Mouse (Mus musculus): ENCODE measurements at regions not wholly inside any gene's neighbourhood (a gene's known extent, or its start where the extent isn't known, plus 50 kb on each side); places are given as distances from the start of the nearest gene placed in this dataset.
"Not testable (repeated sequence)": the region's sequence is repeated elsewhere in the genome, so short reads cannot be mapped to it uniquely, and the experiment has no call there.

DNA sequence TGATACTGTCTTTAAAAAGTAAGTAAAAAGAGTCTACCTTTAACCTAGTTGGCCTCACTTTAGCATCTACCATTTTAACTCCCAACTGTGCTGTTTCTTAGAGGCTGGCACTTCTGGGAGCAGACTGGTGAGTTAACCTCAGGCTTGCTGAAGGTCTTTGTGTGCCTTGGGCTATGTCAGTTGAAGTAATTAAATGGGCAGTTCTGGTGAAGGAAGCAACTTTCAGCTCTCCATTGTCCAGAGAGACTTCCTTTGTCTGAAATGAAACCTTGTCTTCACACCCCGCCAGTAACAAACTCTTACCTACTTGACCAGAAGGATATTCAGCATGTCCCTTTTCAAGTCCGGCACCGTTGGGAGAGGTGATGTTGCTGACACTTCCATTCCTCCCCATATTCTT, 55.5 kb downstream of the Zfp281 start:
- no peak overlapping the region for H3K4me2 ChIP-seq
- no peak overlapping the region for H3K4me3 ChIP-seq
- no peak overlapping the region for H3K27ac ChIP-seq
- peaks cover 3% of the 10 kb centered on the region; the same call in 1 of the 2 replicates for H3K4me1 ChIP-seq (replicated peaks)
- no peaks in the 10 kb centered on the region for H3K36me3 ChIP-seq
- ATAC-seq (ENCODE audit: low FRiP score): no peak
- H3K27me3 ChIP-seq: 0 out of 2 replicates have a peak, but pooled peaks cover 3% of the 10 kb centered on the region
- WGBS: 68% methylated on average over 3 of the region's 3 CpGs
- no peaks in the 10 kb centered on the region for H3K9me3 ChIP-seq
- no peak overlapping the region for H3K9ac ChIP-seq

DNA sequence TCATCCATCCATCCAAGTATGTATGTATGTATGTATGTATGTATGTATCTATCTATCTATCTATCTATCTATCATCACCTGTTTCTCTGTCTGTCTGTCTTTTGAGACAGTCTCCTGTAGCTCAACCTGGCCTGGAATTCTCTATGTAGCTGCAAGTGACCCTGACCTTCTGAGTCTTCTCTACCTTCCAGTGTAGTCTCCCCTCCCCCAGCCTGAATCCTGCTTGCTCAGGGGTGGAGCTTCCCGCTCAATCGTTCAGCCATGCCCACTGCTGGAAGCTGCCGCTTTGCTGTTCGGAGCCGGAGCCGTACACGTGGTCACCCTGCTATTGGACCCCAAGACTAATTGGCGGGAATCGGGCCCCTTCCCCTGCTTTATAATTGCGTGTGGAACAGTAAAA, 57.6 kb downstream of the Zfp281 start:
- not testable (repeated sequence) for H3K9ac ChIP-seq; H3K36me3 ChIP-seq; H3K4me1 ChIP-seq (replicated peaks); H3K27me3 ChIP-seq; H3K9me3 ChIP-seq; ATAC-seq (ENCODE audit: low FRiP score); H3K4me3 ChIP-seq; H3K27ac ChIP-seq; H3K4me2 ChIP-seq
- 61% methylated on average over 10 of the region's 10 CpGs for WGBS

GRCm38 (mm10) chr1:136683061-136683531, 58.4 kb downstream of the Zfp281 start:
- ATAC-seq (ENCODE audit: low FRiP score): no peak
- Histone ChIP-seq H3K9me3 (no peaks in the 10 kb centered on the region), H3K27me3 (no peaks in the 10 kb centered on the region), H3K4me2 (no peak overlapping the region), H3K9ac (no peak overlapping the region), H3K4me3 (no peak overlapping the region), H3K4me1 (replicated peaks) (no peaks in the 10 kb centered on the region), H3K36me3 (no peaks in the 10 kb centered on the region), H3K27ac (no peak overlapping the region)
- WGBS: 78% methylated on average over 3 of the region's 3 CpGs

- 61% methylated on average over 10 of the region's 10 CpGs for WGBS
- Histone ChIP-seq H3K9ac (no peak overlapping the region), H3K27ac (no peak overlapping the region), H3K36me3 (no peaks in the 10 kb centered on the region), H3K9me3 (no peaks in the 10 kb centered on the region), H3K27me3 (no peaks in the 10 kb centered on the region), H3K4me2 (no peak overlapping the region), H3K4me1 (replicated peaks) (no peaks in the 10 kb centered on the region), H3K4me3 (no peak overlapping the region)
- ATAC-seq (ENCODE audit: low FRiP score): no peak
Observed at GRCm38 (mm10) chr1:136683561-136684131, 58.9 kb downstream of the Zfp281 start.

DNA sequence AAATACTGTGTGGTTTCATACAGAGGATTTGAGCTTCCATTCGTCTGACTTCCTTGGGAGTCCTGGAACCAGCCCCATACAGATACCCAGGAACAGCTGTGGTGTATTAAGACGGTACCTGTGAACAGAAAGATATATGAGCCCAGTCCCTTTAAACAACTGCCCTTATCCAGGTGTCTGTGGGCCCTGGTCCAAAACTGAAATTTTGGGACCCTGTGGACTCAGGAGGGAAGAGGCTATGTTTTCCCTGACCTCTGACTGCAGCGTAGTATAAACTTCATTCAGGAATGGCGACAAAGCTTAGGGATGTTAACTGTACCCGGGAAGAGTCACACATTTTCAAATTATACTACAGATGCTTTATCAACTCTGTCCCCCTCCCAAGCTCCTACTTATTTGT, 59.8 kb downstream of the Zfp281 start:
- Histone ChIP-seq H3K9me3 (no peaks in the 10 kb centered on the region), H3K36me3 (no peaks in the 10 kb centered on the region), H3K9ac (no peak overlapping the region), H3K27ac (no peak overlapping the region), H3K4me1 (replicated peaks) (no peaks in the 10 kb centered on the region), H3K4me3 (no peak overlapping the region), H3K27me3 (no peaks in the 10 kb centered on the region), H3K4me2 (no peak overlapping the region)
- ATAC-seq (ENCODE audit: low FRiP score): no peak
- WGBS: 92% methylated on average over 5 of the region's 5 CpGs

GRCm38 (mm10) chr1:136685191-136686060, 60.7 kb downstream of the Zfp281 start:
- H3K27ac ChIP-seq: no peak overlapping the region
- H3K9me3 ChIP-seq: no peaks in the 10 kb centered on the region
- H3K4me3 ChIP-seq: no peak overlapping the region
- ATAC-seq (ENCODE audit: low FRiP score): no peak
- no peaks in the 10 kb centered on the region for H3K27me3 ChIP-seq
- no peak overlapping the region for H3K9ac ChIP-seq
- H3K4me1 ChIP-seq (replicated peaks): no peaks in the 10 kb centered on the region
- WGBS: 71% methylated on average over 13 of the region's 13 CpGs
- no peak overlapping the region for H3K4me2 ChIP-seq
- H3K36me3 ChIP-seq: no peaks in the 10 kb centered on the region

GRCm38 (mm10) chr1:136686467-136686866, 61.8 kb downstream of the Zfp281 start:
- H3K9me3 ChIP-seq: no peaks in the 10 kb centered on the region
- no peaks in the 10 kb centered on the region for H3K36me3 ChIP-seq
- no peak overlapping the region for H3K4me2 ChIP-seq
- H3K4me1 ChIP-seq (replicated peaks): no peaks in the 10 kb centered on the region
- no peak for ATAC-seq (ENCODE audit: low FRiP score)
- H3K4me3 ChIP-seq: no peak overlapping the region
- no peaks in the 10 kb centered on the region for H3K27me3 ChIP-seq
- H3K9ac ChIP-seq: no peak overlapping the region
- H3K27ac ChIP-seq: no peak overlapping the region

GRCm38 (mm10) chr1:136690068-136690467, 65.4 kb downstream of the Zfp281 start:
- no peak overlapping the region for H3K27ac ChIP-seq
- no peaks in the 10 kb centered on the region for H3K27me3 ChIP-seq
- no peaks in the 10 kb centered on the region for H3K9me3 ChIP-seq
- no peak overlapping the region for H3K9ac ChIP-seq
- 9% methylated on average over 2 of the region's 2 CpGs for WGBS
- H3K4me2 ChIP-seq: no peak overlapping the region
- ATAC-seq (ENCODE audit: low FRiP score): no peak
- no peak overlapping the region for H3K4me3 ChIP-seq
- no peaks in the 10 kb centered on the region for H3K4me1 ChIP-seq (replicated peaks)
- H3K36me3 ChIP-seq: no peaks in the 10 kb centered on the region

- ATAC-seq (ENCODE audit: low FRiP score): no peak
- WGBS: 48% methylated on average over 5 of the region's 5 CpGs
- H3K36me3 ChIP-seq: no peaks in the 10 kb centered on the region
- no peak overlapping the region for H3K4me2 ChIP-seq
- H3K4me1 ChIP-seq (replicated peaks): peaks cover 7% of the 10 kb centered on the region
- no peak overlapping the region for H3K4me3 ChIP-seq
- no peak overlapping the region for H3K27ac ChIP-seq
- peaks cover 10% of the 10 kb centered on the region; the same call in 1 of the 2 replicates for H3K27me3 ChIP-seq
- no peak overlapping the region for H3K9ac ChIP-seq
- H3K9me3 ChIP-seq: no peaks in the 10 kb centered on the region
Observed at GRCm38 (mm10) chr1:136693421-136693820, 68.7 kb downstream of the Zfp281 start.

DNA sequence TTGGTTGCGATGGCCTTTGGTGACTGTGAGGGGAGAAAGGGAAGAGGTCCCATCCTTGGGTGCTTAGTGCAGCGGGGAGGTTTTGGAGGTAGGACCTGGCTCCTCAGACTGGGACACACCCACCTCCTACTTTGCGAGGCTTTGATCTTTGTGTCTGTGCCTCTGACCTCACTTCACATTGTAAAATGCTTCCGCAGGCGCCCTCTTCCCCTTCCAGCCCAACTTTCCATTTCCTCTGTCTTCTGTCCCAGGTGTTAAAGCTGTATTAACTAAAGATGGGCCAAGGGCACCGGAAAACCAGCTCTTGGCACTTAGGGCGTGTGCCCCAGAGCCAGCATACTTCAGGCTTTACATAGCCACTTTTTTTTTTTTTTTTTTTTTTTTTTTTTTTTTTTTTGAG, 70.3 kb downstream of the Zfp281 start:
- no peak overlapping the region for H3K4me3 ChIP-seq
- H3K27me3 ChIP-seq: peaks cover 10% of the 10 kb centered on the region; the same call in 1 of the 2 replicates
- H3K4me2 ChIP-seq: no peak overlapping the region
- no peak for ATAC-seq (ENCODE audit: low FRiP score)
- H3K27ac ChIP-seq: no peak overlapping the region
- no peaks in the 10 kb centered on the region for H3K36me3 ChIP-seq
- no peaks in the 10 kb centered on the region for H3K9me3 ChIP-seq
- H3K4me1 ChIP-seq (replicated peaks): peaks cover 7% of the 10 kb centered on the region
- H3K9ac ChIP-seq: no peak overlapping the region
- 53% methylated on average over 7 of the region's 7 CpGs for WGBS

DNA sequence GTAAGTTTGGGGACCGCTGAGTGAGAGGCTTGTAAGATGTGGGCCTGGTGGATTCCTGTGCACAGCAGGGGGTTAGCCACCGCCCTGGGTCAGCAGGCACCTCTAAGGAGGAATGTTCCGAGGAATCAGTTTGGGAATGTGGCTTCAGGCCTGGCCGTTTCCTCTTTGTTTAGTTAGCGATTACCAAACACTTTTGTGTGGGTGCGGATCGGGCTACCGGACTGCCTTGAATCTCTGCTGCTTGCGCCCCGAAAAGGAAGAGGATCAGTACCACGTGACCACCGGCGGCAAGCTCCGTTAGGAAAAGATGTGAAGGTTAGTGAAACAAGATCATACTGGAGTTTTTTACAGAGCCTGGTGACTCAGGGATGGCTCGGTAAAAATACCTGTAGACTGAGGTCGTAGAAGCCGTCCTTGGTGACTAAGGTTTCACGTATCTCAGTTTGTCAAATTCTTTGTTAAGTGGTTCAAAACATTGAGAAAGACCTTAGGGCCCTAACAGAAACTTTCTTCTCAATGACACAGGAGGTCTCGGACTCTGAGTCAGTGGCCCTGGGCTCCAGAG, 71.5 kb downstream of the Zfp281 start:
- ATAC-seq (ENCODE audit: low FRiP score): no peak
- 10% methylated on average over 19 of the region's 19 CpGs for WGBS
- H3K27me3 ChIP-seq: peaks cover 10% of the 10 kb centered on the region; the same call in 1 of the 2 replicates
- H3K4me2 ChIP-seq: peak overlapping the region; percentile 48
- no peaks in the 10 kb centered on the region for H3K36me3 ChIP-seq
- no peaks in the 10 kb centered on the region for H3K9me3 ChIP-seq
- H3K9ac ChIP-seq: no peak overlapping the region
- peak overlapping the region; percentile 19; the same call in 1 of the 2 replicates for H3K4me3 ChIP-seq
- H3K27ac ChIP-seq: no peak overlapping the region
- H3K4me1 ChIP-seq (replicated peaks): peaks cover 7% of the 10 kb centered on the region

DNA sequence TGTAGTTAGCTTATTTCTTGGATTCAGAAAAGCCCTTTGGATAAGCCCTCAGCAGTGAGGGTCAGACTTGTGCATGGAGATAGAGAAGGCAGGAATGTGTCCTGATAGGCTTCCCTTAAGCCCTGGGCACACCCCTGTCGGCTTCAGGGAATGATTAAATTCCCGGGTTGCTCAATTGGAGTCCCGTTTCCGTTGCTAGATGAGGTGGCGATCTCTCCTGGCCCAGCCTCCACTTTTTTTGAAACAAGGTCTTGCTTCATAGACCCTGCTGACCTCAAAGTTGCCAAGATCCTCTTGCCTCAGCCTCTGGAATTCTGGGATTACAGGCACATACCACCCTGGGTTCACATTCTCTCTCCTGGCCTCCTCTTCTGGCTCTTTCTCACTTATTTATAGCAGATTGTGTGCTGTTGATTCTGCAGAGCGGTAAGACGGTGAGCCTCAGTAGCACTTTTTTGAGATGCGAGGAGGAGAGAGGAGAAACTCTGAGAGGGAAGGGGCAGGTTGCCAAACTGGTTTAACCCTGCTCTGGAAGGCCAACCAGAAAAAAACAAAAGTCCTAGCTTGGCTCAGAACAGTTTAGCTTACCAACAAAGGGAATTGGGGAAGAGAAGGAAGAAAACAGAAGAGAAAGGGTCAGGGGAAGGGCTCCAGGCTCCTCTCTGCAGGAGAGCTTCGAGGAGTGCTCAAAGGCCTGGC, 73.9 kb downstream of the Zfp281 start:
- ATAC-seq (ENCODE audit: low FRiP score): no peak
- Histone ChIP-seq H3K36me3 (no peaks in the 10 kb centered on the region), H3K9me3 (no peaks in the 10 kb centered on the region), H3K27ac (no peak overlapping the region), H3K27me3 (peaks cover 10% of the 10 kb centered on the region; the same call in 1 of the 2 replicates), H3K9ac (no peak overlapping the region), H3K4me2 (no peak overlapping the region), H3K4me1 (replicated peaks) (peaks cover 7% of the 10 kb centered on the region), H3K4me3 (no peak overlapping the region)
- 26% methylated on average over 9 of the region's 9 CpGs for WGBS

Measured in hindbrain, embryonic 13.5 days (tissue).